Mouse (Mus musculus) embryo, embryonic 9.5 days (tissue): Measurements from ENCODE around the gene Sugct.
"Not testable (repeated sequence)": the region's sequence is repeated elsewhere in the genome, so short reads cannot be mapped to it uniquely, and the experiment has no call there.

Experiments
- DNase-seq: peaks from one replicate; pipeline ENCODE4 v3.0.0-alpha.2; 2017; ENCODE audit errors: extremely low spot score

Gene Sugct

DNA sequence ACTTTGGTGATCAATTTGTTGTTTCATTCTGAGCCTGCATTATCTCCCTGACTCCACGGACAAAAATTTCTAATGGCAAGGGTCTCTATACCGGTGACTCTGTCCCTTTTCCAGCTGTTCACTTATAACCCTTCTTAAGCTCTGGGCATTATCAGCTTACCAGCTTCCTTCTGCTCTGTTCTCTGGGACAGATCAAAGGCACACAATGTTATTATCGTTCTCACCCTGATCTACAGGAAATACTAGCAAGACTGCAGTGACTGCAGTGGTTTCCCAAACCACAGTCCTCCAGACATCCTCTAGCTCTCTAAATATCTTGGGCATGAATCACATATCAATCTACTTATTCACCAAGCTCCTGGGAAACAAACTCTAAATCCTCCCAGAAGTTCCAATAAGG, 90.7 kb downstream of the Sugct start:
- no peak for DNase-seq

DNA sequence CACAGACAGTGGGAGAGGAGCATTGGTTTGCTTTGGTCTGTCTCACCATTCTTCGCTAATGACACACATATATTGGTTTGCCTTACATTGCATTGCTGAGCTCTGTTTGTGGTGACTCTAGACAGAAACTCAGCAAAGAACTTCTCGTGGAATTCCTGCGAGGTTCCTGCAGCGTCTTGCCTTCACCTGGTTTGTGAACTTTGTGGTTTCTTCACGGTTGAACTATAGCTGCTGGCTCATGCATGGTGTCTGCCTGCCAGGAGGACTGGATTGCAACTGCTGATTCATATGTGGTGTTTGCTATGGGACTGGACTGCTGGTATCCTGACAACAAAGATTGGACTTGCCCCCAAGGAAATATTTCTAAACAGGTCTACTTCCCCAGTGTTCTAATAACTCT, 91.6 kb downstream of the Sugct start:
- DNase-seq, result no peak

DNA sequence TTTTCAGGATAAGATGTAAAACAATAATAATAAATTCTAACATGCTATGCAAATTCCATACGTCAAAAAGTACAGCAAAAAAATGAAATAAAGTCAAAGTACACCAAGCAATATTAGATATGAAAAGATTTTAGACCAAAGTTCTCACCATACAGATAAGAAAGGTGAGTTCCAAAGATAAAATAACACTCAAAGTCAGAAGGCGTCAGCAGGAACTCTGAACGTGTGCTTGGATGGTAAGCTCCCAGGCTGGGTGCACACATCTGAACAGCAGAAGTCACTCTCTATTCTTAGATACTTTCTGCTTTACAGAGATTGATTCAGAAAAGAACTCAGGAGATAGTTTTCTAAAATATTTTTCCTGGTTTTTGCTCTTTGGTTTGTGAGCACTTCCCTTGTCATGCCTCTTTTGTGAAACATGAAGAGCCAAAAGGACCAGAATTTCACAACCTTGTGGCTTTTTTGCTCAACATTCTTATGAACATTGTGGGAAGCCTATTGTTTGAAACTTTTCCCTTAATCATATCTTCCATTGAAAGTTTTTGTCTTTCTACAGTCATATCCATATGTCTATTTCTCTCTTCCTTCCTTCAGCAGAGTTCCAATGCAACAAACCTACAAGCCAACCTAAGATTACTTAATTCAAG, 110.0 kb downstream of the Sugct start:
- DNase-seq, result no peak

DNA sequence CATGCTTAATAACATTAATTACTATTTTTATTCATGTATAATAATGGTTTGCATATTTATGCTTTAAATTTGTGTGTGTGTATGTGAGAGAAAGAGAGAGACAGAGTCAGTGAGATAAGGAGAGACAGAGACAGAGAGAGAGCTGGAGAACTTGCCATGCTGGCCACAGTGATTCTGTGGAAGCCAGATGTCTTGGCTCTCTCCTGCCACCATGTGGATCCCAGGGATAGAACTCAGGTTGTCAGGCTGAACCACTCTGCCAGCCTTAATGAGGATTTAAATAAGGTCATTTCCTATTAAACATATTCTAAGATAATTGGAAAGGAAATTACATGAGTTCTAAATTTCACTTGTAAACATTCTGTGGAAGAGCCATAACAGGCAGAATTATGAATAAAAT, 110.5 kb downstream of the Sugct start:
- peak; percentile 5 for DNase-seq

DNA sequence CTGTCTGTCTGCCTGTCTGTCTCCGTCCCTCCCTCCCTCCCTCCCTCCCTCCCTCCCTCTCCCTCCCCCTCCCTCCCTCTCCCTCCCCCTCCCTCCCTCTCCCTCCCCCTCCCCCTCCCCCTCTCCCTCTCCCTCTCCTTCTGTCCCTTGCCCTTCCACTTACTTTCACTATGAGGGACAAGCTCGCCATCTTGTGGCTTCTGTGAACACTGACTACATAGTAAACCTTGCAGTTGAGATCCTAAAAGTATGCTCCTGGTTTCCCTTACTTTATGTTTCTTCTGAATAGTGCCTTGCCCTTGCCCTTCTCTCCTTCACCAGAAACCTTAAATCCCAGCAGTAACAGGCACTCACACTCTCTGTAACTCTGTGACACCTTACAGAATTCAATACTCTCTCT, 113.7 kb downstream of the Sugct start:
- no peak for DNase-seq

DNA sequence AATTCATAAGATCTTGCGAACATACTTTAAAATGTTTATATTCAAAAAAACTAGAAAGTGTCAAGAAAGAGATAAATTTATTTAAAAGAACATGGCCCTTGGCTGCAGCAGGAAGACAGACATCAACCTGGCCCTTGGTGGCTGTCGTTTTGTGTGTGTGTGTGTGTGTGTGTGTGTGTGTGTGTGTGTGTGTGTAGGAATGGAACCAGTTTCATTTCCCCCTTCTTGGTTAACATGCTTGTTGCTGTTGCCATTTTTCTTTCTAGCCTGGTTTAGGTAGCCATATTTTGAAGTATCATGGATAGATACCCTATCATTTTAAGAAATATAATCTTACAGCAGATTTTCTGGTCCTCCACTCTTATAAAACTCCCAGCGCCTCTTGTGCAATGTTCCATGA, 136.0 kb downstream of the Sugct start:
- no peak for DNase-seq

DNA sequence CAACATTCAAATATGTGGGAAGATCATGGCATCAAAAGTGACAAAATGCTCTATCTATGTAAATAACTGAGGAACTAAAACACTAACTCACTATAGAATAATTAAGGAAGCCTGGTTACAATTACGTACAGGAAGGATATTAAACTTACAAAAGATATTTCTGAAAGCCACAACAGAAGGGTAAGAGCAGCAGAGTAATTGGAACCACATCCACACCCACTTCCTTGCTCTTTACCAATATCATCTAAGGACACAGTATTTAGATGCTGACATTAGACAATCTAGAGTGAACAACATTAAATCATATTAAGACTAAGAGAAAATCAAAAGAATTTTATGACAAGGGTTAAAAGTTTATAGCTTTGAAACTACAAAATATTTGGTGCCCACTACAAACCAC, 159.0 kb downstream of the Sugct start:
- DNase-seq, result no peak

DNA sequence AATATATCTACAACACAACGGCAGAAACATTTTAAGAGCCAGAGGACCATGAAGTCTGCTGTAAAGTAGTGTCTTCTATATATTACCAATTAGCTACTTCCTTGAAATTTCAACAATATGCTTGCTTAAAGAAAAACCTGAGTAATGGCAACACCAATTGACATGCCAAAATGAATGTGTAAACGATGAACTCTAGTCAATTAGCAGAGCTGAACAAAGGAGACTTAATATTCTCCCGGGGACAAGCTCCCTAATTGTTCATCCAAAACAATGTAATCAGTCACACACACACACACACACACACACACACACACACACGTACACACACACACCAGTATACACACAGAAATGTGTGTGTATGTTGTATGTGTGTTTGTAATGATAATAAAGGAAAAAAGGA, 160.5 kb downstream of the Sugct start:
- DNase-seq, result no peak

DNA sequence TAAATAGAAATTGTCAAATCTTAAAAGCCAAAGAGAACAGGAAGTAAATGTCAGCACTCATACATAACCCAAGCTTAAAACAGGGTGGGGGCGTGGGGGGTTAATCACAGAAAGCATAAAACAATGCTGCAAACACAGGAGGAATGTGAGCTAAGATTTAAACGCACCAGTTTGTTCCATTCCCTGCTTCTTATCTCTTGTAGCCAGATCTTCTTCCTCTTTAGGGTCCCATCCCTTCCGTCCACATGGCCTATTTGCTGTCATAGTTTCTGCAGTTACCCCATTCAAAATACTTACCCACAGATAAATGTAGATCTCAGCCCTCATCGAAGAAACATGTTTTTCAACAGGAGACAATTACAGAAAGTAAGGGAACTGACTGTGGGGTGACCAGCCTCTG, 160.9 kb downstream of the Sugct start:
- DNase-seq, result no peak

DNA sequence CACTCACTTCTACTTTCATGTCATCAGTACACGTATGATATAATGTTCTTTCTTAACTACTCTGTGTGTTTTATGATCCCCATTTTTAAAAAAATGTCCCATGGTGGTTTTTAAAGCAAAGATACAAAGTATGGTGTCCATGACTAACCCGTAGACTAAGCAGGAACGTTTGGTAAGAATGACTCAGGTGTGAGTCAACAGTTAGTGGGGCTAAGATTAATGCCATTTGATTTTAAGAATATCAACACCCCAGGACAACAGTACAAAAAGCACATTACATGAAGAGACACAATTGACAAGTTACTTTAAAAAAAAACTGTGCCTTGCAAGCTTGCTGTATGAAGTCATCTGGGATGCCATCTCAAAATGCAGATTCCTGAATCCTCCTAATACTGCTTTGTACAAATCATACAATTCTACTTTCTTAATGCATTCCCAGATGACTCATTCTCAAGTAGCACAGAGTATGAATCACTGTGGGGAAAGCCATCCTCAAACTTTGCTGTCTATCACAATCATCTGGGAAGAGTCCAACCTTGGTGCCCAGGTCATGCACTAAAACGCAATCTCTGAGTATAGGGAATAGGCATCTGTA, 184.1 kb downstream of the Sugct start:
- no peak for DNase-seq

DNA sequence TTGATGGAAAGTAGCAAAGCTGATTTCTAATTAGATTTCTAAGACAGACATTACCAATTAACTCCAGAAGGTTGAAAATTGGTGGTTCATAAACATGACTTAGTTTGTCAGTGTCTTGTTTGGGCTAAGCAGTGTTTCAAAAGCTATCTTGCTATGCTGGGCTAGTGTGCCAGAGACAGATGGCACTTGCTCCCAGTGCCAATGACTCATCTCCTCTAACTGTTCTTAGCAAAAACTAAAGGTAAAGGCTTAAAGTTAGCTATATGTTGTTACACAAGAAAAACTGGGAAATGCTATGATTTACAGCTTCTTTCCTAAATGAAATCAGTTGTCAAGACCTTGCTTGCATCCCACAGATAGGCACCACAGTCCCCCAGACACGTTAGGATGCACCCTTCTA, 200.4 kb downstream of the Sugct start:
- DNase-seq, result no peak

DNA sequence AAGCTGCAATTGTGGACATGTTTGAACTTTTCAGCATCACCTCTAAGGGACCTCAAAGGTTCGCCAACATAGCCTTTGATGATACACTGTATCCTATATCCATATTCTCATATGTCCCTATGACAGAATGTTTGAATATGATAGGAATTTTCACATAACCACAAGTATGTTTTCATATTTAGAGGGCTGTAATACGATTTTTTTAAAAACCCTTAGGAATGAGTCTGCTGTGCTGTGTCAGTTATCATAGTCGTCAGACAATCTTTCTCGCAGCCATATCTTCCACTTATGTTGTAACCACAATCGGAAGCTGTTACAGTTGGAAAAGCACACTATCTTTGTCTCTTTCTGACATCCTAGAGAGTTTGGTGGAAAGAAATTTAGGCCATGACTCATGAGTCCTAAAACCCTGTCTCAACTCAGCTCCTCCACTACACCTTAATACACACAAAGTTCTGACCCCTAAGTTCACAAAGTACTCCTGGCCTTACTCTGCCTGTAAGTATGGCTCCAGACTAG, 201.2 kb downstream of the Sugct start:
- DNase-seq, result no peak

DNA sequence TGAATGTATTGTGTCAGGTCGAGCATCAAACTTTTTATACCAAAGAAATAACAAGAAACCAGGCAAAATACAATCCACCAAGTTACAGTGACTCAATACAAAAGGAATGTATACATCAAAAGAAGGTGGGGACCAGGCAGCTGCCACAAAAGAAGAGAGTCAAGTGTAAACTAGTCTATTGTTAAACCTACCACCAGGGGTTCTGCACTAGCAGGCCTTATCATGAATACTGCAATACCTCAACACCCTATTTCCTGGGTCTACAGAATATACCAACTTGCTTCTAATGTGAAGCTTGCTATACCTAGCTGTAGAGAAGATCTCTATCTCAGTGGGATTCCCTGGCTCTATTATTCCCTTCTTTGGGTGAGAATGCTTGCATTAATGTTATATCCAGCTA, 237.4 kb downstream of the Sugct start:
- DNase-seq, result not testable (repeated sequence)

DNA sequence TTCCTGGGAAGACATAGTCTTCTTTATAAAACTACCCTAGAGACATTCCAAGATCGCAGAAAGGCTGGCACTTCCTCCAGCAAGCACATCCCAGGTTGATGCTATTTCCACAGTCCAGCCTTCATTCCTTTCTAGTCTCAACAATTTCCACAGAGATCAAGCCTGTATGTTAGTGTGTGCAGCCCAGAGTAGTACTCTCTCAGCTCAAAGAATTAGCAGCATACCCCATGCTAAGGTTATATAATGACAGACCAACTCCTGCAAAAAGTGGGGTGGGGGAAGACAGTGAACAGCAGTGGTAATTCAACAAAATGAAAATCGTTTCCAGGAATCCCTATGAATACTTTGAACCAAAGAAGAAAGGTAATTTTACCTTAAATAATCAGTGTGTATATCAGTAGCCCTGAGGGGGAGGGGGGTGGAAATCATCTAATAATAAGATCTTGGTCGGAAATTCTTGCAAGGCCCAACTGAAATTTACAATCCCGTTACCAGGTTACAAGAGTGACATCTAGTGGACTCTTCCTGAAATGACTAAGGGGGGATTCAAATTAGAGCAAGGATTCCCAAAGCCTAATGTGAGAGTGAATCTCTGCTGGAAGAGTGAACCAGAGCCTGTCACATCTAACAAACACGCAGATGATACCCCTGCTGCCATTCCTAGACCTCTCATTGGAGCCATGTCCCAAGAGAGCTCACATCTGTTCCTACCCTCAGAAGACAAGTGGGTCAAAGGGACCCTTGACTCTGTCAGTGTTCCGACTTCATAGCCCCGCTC, 263.0 kb downstream of the Sugct start:
- peak; percentile 57 for DNase-seq

DNA sequence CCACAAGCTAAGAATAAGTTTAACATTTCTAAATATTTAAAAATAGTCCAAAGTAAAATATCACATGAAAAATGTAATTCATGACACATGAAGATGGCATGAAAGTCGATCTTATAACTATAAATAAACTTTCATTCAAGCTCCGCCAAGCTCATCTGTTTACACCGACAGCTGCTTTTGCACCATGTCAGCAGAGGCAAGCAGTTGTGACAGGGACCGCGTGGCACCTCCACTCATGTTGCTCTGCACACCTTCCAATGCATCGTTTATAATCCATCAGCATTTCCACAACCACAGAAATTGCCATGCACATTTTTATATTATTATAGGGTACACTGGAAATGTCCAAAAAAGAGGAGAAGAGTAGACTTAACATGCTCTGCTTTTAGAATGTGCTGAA, 273.5 kb downstream of the Sugct start:
- DNase-seq, result no peak

DNA sequence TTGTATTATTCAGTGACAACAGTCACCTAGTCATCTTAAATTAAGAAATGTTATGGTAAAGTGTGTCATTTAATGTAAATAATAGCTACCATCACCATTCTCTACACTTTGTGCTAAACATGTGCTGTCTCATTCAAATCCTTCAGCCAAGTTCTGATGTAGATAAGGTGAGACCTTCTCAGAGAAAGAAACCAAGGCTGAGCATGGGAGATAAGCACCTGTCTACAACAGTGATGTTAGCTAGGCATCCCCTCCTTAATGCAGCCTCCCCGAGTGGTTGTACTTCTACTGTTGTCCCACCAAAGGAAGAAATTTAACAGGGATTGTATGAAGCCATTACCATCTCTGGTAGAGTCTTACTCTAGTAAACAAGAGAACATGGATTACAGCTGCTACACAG, 274.8 kb downstream of the Sugct start:
- no peak for DNase-seq

DNA sequence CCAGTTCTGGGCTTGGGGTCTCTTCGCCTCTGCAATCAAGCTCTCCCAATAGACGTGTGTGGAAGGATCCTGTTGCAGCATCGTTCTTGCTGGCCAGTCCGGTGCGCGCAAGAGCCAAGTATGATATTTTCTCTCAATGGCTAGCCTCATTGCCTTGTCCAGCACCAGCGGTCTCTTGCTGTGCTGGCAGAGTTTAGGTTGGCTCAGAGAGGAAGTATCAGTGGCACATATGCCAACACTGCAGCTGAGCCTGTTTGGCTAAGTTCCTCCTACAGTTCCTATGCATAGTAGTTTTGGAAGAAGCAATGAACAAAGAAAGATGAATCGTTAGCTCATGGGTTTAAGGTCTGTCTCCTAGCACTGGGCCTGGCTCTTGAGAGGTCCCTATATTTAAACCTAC, 352.5 kb downstream of the Sugct start:
- no peak for DNase-seq

DNA sequence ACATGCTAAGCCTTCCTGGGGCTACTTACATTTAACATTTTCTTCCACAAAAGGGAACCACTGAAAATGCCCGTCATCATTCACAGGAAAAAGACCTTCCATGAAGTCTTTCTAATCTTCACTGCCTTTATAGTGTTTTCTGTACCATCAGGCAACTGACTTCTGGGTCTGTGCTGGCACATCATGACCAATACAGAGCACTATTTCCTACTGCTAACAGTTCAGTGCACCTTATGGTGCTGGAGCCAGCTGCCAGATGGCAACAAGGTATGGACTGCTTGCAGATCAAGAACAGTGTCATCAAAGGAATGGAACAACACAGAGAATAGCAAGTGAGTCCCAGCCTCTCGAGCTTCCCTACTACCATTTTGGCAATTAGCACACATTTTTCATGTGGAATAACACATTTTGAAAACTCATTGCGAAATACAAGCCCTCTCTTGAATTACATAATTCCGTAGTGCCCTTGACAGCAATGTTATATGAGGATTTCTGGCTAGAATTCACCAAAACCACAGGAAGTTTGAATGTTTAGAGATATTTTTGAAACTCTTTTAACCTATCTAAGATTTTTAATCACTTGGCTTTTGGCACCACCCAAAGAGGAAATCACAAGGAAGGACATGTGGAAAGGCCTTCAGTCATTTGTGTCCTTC, 359.3 kb downstream of the Sugct start:
- no peak for DNase-seq

DNA sequence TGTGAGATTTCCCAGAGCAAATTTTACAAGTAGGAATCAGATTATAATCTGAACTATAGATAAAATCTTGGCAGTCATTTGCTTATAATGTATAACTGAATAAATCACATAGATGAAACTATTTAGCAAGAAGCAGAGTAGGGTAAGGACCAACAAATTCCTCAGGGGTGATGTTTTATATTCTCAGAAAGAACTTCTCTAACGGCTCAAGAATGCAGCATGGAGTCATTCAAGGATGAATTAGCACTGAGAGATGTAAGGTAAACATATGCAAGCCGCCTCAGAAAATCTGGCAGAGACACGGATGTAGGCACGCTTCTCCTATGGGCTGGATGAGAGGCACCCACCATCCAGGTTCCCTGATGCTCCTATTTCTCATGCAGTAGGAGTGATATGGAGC, 368.5 kb downstream of the Sugct start:
- DNase-seq, result no peak

DNA sequence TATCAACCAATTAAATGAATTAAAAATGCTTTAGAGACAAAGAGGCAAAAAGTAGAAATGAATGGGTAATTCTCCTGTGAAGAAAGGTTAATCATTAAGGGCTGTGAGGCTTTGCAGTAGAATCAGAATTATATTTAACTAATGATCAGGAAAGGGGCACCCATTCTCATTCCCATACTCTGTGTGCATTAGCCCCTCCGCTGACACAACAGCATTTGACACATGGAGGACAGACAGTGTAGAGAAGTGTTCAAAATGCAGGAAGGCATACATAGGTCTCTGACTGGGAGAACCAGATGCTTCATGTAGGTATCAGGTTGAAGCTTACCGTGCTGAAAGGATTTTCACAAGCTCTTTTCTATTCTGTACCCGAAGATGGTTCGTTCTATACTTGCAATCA, 393.8 kb downstream of the Sugct start:
- DNase-seq, result no peak

DNA sequence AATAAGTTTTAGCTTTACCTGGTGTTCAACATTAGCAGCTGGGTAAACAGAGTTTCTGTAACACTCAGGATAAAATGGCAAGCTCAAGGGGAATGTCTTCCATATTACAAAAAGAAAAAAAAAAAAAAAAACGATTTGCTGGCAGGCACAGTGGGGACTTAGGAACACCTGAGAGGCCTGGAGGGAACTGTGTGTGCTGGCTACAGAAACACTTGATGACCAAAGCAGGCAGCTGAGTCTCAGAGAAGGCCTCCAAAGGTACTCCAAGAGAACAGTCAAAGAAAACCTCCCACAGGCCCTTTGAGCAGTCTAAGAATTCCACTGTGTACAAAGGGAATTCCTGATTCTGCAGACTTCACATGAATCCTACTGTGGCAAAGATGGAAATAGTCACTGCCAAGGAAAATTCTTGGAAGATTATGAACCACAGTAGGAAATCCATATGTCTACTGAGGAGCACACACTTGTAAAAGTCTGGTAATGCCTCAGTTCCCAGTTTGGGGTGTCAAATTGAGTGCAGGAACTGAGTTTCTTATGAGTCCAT, 397.8 kb downstream of the Sugct start:
- no peak for DNase-seq

DNA sequence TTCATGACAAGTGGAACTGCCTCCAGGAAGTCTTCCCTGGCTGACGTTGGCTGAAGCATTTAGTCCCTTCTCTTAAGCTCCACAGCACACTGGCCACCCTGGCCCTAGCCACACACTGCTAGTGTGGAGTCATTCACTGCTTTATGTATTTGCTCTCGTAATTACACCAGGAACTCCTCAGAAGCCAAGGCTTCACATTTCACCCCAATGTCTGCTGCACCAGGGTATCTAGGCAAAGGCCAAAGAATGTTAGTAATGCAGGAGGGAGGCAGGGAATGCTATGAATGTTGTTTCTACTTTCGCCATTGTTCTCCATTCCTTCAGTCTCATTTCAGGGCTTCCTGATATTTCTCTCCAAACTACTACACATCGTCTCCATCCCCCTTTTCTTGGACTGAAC, 398.4 kb downstream of the Sugct start:
- DNase-seq, result peak; percentile 11
